Mouse (Mus musculus): ENCODE data around the gene 0610030E20Rik. TPM values are rescaled to one million over a fixed set of nuclear protein-coding genes. Genes with fewer than 3 reads are reported as not detected.

Gene 0610030E20Rik
- total RNA-seq, 2 experiments from 2014 or later = 12.5 to 15.6 TPM

DNA sequence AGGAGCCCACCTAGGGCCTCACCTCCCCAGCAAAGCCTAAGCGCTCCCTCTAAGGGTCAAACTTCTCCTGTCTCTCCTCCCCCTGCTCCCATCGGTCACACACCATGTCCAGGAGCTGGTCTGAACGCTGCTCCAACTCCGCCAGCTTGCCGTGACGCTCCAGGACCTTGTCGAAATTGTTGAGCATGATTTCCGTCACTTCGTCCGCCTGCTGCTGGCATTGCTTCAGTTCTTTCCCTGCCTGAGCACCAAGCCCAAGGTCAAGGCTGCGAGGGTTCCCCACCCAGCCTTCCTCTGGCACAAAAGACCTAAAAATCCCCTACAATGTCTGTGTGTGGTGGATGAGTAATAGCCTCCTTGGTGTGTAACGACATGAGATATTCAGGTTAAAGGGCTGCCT lies 23.0 kb downstream of the 0610030E20Rik start:
- DNase-seq = no peak

DNA sequence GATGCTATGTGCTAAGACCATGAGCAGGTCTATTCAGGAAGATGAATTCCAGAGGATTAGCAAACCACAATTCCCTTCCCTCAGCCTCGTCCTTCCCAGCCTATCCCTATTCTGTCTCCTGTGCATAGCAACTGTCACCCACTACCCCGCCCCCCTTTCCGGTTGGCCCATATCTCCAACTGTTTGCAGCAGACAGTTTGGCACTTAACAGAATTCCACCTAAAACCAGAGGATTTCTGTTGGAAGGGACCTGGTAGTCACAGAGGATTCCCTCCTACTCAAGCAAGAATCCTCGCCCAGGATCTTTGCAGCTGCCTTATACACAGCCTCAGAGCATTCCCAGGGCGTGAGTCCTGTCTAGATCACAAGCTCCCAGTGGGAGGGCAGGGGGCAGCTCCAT lies 24.0 kb downstream of the 0610030E20Rik start:
- no peak for DNase-seq

DNA sequence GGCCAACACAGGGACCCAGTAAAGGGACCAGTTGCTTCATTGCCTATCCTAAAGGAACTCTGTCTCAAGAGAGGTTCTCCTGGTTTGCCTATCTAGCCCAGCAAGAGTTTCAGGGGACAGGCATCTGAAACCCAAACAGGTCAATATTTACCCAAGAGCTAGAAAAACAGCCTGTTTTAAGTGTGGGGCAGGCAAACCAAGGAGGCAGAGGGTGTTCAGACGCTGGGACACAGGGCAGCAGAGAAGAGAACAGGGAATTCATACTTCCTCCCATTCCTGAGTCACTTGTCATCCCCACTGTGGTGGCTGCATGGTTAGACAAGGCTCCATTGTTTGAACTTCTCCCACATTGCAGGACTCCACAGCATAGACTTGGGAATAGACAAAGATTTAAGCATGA lies 24.5 kb downstream of the 0610030E20Rik start:
- DNase-seq = no peak

DNA sequence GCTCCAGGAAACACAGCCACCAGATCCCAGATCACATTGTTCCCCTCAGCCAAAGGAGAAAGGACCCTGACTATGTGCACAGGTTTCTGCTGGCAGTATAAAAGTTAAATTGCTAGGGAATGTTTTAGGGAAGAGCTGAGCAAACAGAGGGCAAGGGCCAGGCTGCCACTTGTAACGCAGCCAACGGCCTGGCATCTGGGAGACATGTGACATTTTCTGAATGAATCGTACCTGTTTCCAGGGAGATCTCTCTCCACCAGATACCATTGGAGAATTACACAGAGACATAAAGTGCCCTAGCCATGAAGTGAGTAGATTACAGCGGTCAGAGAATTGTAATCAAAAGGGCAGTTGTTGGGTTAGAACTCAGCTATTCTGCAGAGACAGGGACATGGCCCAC lies 26.1 kb downstream of the 0610030E20Rik start:
- DNase-seq = no peak

DNA sequence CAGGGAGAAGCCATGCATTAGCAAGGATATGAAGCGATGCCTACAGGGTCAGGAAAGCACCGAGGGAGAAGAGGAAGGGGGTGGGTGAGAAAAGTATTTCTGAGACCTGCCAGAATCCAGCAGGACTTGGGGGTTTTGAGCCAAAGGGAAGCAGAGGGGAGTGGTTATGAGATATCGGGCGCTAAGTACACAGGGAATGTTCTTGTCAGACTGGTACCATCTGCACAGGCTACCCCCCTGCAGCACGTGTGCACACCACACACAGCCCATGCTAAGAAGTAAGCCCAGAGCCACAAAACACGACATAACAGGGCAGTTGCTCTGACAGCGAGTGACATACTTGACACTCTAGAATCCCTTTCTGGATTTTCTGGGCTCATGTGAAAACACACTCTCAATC lies 27.1 kb downstream of the 0610030E20Rik start:
- DNase-seq = no peak

DNA sequence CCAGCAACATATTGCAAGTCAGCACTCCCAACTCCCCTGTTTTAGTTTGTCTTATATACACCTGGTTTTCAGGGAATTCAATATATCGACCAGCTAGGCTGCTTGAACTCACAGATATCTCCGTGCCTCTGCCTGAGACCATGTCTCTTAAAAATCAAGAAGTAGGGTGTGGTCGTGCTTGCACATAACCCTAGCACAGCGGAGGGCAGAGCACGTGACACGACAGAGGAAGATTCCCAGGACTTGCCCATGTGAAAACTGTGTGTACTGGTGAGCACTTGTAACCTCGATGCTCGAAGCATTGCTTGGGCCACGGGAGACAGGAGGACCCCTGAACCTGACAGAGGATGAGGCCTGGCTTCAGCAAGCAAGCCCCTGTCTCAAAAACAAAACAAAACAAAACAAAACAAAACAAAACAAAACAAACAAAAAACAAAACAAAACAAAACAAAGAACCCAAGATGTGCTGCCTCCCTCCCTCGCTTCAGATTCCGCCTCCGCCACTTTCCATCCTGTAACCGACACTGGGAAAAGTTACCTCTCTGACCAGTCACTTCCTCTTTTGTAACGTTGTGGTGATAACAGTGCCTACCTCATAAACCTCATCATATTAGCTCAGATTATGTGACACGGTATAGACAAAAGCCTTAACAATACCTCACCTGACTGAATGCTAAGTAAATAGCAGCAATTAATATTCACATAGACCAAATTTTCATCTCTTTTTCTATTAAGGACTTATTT lies 27.9 kb downstream of the 0610030E20Rik start:
- DNase-seq = no peak

DNA sequence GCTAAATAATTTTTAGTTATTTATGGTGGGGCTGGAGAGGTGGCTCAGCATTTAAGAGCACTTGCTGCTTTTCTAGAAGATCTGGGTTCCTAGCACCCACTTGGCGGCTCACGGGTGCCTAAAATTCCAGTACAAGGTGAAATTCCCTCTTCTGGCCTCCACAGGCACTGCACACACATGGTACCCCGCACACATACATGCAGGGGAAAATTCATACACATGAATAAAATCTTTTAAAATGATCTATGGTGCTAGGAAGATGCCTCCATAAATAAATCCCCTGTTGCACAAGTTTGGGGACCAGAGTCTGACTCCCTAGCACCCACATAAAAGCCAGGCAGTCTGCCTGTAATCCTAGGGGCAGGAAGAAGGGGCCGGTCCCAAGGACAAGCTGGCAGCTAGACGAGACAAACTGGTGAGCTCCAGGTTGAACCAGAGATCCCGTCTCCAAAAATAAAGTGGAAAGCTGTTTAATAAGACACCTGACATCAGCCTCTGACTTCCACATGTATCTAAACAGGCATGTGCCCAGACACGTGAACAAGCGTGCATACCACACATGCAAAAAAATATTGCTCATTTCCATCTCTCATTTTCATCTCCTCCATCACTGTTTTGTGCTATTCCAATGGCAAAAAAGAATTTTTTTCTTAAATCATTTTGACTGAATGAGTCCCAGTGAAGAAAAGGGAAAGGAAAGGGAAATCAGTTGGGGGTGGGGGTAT lies 31.6 kb downstream of the 0610030E20Rik start:
- DNase-seq = no peak

DNA sequence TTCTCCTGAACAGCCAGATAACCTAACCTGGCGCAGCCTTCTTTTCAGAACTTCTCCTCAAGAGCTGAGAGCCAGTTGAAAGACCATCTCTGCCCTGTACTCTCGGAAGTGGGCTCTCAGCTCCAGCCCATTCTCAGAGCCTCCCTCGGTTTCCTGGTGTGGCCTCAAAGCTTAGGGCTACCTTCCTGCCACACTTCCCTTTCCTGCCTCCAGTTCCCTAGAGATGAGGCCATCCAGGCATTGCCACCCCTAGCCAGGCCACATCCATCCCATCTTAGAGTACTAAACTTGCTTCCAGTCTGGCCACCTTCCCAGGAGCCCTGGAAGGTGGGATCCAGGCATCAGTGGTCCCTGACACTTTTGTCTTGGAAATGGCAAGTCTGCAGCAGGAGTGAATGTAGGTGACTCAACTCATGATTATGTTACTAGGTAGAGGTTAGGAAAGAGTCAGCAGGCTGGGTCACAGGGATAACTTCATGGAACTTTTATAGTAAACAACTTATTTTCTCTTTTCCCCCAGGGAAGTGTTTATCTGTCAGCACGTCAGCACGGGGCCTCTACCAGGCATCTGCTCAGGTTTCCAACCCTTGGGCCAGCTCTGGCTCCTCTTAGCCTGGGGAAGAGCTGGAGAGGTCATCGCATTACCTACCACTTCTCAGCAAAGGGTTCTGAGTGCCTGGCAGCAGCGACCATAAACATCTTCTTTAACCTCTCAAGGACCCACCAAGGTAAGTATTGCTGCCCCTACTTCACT lies 32.4 kb downstream of the 0610030E20Rik start:
- DNase-seq = no peak

DNA sequence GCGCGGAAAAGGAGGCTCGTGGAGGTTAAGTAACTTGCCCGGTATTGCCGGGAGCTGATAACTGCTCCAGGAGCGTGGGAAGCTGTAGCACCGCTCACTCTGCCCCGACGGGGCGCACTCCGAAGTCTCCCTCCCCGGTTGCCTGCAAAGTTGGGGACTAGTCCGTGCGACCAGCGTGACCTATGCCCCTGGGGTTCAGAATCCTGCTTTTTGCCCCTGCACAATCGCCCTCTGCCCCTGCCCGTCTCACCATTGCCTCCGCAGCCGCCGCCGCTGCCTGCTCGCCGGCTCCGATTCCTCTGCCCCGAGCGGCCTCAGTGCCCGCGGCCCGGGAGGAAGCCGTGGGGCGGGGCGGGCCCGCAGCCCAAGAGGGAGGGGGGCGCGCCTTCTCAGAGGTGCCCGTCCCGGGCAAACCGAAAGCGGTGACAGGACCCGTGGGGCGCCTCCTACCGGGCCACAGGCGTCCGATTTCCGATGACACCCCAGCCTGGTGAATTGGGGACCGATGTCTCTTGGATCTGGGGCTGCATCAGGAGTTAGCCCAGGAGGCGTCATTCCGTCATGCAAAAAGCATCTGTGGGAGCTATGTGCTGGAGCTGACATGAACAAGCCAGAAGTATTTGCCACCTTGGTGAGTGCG lies 33.1 kb downstream of the 0610030E20Rik start, which contains the start of gene Vamp5:
TSS of gene Vamp5 (minus strand) at position 338 of the 640 bp plus-strand sequence.
- peak; percentile 84 for DNase-seq

DNA sequence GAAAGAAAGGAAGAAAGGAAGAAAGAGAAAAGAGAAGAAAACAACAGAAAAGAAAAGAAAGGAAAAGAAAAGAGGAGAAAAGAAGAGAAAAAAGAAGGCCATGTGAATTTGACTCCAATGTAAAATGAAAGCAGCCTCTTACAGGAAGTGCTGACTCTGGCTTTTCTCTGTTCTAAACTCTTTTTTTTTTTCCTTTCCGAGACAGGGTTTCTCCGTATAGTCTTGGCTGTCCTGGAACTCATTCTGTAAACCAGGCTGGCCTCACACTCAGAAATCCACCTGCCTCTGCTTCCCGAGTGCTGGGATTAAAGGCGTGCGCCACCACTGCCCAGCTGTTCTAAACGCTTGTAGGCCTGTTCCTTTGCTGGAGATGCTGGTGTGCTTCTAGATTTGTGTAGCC lies 35.4 kb downstream of the 0610030E20Rik start:
- DNase-seq = no peak

DNA sequence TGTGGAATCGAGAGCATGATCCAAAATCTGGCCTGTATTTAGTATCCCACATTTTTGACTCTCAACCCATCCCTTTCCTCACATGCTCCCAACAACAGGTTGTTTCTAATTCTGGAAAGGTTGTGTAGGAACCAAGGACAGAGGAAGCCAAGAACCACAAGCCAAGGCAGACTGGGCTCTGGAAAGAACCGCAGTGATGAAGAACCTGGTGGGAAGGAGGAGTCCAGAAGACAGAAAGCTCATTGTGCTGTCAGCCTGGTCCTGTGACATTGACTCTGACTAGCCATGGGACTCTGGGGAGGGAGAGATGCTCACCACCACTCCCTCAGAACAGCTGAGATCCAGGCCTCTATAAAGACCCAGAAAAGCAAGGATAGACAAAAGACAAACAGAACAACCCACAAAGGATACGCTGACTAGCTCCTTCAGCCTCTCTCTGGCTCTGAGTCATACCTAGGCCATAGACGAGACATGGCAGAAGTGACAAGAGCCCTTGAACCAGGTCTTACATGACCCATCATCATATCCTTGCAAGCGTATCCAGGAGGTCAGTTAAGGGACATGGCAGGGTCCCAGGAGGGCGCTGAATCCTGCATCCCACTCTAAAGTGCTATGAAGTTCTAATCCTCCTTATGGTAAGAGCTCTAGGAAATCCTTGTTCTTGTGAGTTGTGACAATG lies 36.2 kb downstream of the 0610030E20Rik start:
- DNase-seq = no peak

DNA sequence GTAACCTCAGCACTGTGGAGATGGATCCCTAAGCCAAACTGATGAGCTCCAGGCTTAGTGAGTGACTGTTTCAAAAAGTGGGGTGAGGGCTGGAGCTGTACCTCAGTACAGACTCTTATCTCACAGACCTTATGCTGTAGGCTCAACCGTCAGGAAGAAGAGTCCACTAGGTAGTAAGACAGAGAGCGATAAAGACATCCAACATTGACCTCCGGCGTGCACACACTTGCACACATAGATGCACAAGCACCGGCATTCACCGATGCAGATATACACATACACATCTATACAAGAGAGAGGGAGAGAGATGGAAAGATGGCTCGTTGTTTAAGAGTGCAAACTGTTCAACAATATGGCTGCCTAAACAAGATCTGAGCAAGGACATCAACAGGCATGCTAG lies 36.8 kb downstream of the 0610030E20Rik start:
- no peak for DNase-seq

DNA sequence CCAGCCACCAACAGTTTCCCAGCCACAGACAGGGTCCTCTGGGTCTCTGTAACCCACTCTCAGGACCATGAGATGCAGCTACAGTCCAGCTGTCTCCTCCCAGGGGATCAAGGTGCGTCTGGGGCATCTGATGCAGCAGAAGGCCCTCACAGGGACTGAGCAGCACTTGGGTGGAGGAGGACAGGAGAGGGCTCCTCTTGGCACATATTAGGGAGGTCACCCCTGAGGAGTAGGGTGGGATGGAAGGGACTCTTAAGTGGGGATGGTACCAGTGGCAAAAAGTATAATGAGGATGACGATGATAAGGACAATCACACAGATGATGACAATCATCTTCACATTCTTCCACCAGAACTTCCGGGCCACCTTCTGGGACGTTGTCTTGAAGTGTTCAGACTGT lies 38.1 kb downstream of the 0610030E20Rik start:
- no peak for DNase-seq

DNA sequence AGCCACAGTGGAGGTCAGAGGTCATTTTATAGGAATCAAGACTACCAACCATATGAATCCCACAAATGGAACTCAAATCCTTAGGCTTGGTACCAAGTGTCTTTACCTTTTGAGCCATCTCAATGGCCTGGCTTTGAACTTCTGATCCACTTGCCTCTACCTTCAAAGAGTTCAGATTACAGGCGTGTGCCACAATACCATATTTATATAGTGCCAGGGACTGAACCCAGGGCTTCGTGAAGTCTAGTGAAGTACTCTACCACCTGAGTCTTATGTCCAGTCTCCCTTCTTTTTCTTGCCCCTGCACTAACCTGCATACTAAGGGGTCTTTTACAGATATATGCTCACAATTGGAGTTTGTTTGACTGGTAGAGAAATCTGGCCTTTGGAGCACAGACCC lies 39.4 kb downstream of the 0610030E20Rik start:
- no peak for DNase-seq

DNA sequence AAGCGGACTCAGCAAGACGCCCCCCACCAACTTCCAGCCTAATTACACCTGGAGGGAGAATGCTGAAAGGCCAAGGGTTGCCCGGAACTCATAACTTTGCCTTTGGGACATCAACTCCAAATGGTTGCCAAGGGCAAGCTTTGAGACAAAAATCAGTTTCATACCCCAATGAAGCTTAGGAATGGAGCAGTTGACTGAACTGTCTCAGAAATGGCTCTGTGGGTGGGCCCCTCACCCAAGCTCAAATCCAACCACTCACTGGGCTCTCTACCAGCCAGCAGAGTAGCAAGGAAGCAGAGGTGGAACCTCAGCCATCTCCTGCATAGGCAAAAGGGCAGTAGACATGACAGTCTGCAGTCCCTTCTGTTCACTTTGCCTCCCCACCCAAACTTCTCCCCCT lies 40.7 kb downstream of the 0610030E20Rik start:
- DNase-seq = no peak

DNA sequence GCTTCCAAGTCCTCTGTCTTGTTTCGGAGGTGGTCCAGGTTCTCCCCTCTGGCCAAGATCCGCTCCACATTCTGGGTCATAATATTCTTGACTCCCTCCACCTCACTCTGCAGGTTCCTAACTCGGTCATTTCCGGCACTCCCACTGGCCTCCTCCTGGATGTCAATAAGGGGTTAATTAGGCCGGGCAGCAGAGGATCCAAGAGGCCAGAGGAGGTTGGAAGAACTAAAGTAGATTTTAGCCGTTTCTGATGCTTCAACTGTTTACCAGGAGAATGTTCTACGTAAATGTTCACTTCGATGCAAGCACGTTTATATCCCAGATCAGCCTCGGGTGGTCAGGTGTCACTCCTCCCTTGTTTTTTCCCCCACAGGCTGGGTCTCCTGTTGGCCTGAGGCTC lies 41.1 kb downstream of the 0610030E20Rik start:
- DNase-seq = no peak

DNA sequence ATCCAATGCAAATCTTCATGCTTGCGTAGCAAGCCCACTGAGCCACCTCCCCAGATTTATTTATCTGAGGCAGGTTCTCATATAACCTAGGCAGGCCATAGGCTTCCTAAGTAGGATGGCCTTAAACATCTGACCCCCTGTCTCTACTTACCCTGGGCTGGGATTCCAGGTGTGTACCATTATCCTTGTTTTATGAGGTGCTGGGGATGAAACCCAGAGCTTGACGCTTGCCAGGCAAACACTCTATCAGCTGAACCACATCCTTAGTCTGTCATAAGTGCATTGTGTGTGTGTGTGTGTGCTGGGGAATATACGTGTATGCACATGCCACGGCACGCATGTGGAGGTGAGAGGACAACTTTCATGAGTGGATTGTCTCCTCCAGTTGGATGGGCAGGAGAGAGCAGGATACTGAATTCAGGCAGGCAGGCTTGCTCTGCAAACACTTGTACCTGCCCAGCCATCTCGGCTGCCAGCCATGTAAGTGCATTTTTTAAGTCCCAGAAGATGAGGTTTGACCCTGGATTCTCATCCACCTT lies 41.7 kb downstream of the 0610030E20Rik start:
- no peak for DNase-seq

DNA sequence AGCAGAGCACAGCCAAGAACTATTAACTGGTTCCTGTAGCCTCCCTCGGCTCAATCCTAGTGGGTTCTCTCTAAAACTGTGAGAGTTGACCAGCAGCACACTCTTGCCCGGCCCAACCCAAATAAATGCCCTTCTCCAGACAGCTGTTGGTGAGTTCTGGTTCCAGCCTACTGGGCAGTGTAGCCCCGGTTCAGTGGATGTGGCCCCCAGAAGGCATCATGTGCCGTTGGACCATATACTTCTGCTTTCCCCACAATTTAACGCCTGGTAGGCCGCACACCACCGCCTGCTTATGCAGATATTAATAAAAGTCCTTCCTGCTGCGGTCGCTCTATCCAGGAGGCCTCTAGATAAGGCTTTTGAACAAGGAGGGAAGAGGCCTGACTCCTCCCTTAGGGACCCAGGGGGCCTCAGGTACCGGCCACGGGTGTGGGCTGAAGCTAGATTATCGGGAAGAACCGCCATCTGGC lies 42.4 kb downstream of the 0610030E20Rik start:
- DNase-seq = no peak

DNA sequence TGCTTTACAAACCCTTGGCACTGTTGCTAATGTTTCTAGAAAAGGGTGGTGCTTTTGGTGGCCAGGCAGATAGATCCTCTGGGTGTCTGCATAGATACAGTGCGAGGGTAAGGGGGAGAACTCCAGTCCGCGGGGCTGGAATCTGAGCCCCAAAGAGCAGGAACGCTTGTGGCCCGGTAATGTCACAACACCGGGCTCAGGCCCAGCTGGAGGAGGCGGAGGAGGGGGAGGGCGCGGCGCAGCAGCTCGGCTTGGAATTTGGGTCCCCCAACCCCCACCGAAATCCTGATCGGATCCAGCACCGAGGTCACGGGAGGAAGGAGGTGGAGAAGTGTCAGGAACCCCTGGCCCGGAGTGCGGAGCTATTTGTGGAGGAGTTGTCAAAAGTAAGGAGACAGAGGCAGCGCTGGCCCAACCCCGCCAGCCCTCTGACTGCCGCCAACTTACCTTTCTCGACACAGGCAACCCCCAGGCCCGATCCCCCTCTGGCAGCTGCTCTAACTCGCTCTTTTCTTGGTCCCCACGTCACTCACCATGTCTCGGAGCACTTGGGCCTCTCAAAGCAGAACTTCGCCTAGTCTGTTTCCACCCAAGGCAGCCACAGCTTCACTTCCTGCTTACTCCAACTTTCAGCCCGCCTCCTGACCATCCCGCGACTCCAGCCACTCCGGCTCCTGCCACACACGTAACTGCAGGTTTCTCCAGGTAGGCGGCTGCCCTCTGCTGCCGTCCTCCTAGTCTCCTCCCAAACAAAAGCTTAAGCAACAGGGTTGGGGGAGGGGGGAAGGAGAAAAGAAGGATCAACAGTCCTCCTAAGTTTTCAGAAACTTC lies 43.0 kb downstream of the 0610030E20Rik start, which contains the start of gene Vamp8:
TSS of gene Vamp8 (minus strand) at position 763 of the 831 bp plus-strand sequence.
- DNase-seq = peak; percentile 87

DNA sequence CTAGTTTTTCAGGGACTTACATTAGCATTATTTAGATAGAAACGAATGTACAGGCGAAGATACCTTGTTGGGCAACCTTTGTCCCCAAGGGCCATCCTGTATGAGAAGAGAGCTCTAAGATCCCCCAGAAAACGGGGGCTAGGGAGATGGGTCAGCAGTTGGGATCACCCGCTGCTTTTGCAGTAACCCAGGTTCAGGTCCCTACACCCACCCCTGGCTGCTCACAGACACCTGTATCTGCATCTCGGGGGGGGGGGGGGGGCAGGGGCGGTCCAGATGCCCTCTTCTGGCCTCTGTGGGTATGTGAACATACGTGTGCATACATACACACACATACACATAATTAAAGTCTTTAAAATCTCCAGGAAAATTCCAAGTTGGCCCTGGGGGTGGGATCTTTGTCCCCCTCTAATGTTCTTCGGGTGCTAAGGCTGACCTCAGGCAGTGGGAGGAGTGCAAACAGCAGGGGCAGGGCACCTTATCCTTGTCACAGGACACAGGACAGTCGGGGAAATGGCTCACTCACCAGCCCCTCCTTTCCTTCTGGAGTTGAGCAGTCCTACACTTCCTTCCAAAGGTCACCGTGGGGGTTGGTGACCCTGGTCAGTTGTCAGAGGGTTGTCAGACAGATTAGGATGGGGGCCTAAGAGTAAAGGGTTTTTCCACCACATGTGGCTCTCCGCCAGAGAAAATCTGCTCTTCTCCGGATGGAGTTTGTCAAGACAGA lies 43.8 kb downstream of the 0610030E20Rik start:
- peak; percentile 19 for DNase-seq

All from gastrocnemius, postnatal 10 days (tissue).